Mouse (Mus musculus): ENCODE measurements around the gene Rab26. TPM values are rescaled to one million over a fixed set of nuclear protein-coding genes. Genes with fewer than 3 reads are reported as not detected.

Rab26 gene
- total RNA-seq (2021), result 10 to 100 TPM; 65.1 to 72.1 TPM

- no peak for DNase-seq (ENCODE audit: extremely low spot score in 1 of 2, low spot score in 1 of 2)
These were observed at the start of gene Rab26 for GRCm38 (mm10) chr17:24534160-24534718. Rab26 (minus strand) TSS chr17:24534210.

GRCm38 (mm10) chr17:24580287-24580686 lies 46.3 kb upstream of the Rab26 start:
- no peak for DNase-seq (ENCODE audit: extremely low spot score in 1 of 2, low spot score in 1 of 2)

GRCm38 (mm10) chr17:24579532-24579931 lies 45.5 kb upstream of the Rab26 start:
- DNase-seq (ENCODE audit: extremely low spot score in 1 of 2, low spot score in 1 of 2), result no peak

- DNase-seq (ENCODE audit: extremely low spot score in 1 of 2, low spot score in 1 of 2), result no peak
These were observed 39.8 kb upstream of the Rab26 start for GRCm38 (mm10) chr17:24573811-24574210.

DNA sequence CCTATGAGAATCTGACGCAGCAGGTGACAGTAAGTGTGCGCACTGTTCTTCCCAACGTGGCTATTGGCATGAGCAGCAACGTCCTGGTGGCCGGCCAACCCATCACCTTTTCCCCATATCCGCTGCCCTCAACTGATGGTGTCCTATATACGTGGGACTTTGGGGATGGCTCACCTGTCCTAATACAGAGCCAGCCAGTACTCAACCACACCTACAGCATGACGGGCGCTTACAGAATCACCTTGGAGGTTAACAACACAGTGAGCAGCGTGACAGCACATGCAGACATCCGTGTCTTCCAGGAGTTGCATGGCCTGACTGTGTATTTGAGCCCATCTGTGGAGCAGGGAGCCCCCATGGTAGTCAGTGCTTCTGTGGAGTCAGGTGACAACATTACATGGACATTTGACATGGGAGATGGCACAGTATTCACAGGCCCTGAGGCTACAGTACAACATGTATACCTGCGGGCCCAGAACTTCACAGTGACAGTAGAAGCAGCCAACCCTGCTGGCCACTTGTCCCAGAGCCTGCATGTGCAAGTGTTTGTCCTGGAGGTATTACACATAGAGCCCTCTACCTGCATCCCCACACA lies 38.7 kb upstream of the Rab26 start:
- no peak for DNase-seq (ENCODE audit: extremely low spot score in 1 of 2, low spot score in 1 of 2)

- DNase-seq (ENCODE audit: extremely low spot score in 1 of 2, low spot score in 1 of 2), result no peak
These were observed 35.8 kb upstream of the Rab26 start for GRCm38 (mm10) chr17:24569837-24570236.

DNA sequence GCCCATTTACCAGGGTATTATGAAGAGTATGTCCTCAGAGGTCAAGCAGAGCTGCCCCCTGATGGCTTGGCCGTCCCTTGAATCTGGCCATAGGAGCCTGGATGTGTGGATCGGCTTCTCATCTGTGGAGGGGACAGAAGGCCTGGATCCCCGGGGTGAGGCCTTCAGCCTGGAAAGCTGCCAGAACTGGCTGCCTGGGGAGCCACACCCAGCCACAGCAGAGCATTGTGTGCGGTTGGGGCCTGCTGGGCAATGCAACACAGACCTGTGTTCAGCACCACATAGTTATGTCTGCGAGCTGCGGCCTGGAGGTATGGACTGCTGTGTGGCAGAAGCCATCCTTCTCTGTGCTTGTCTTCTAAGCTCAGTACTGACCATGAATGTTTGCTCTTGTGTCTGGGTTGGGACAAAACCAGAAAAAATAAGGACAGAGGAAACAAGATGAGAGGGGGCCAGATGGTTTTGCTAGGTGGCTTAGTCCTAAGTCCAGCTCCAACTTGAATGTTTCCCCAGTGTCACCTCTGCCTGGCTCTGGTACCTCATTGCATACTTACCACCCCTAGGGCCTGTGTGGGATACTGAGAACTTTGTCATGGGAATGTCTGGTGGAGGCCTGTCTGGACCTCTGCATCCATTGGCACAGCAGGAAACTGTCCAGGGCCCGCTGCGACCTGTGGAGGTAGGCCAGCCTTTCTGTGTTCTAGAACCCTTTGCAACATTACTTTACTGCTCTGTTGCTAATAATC lies 33.2 kb upstream of the Rab26 start:
- no peak for DNase-seq (ENCODE audit: extremely low spot score in 1 of 2, low spot score in 1 of 2)

- no peak for DNase-seq (ENCODE audit: extremely low spot score in 1 of 2, low spot score in 1 of 2)
These were observed 31.8 kb upstream of the Rab26 start for GRCm38 (mm10) chr17:24565792-24566191.

DNA sequence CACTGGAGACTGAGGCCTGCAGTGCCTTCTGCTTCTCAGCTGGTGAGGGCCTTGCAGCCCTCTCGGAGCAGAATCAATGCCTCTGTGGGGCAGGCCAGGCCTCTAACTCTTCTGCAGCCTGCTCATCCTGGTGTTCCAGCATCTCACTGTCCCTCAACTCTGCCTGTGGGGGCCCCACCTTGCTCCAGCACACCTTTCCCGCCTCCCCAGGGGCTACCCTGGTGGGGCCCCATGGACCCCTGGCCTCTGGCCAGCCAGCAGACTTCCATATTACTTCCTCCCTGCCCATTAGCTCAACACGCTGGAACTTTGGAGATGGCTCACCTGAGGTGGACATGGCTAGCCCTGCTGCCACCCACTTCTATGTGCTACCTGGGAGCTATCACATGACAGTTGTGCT lies 31.1 kb upstream of the Rab26 start:
- no peak for DNase-seq (ENCODE audit: extremely low spot score in 1 of 2, low spot score in 1 of 2)

- no peak for DNase-seq (ENCODE audit: extremely low spot score in 1 of 2, low spot score in 1 of 2)
These were observed 30.4 kb upstream of the Rab26 start for GRCm38 (mm10) chr17:24564422-24564821.

DNA sequence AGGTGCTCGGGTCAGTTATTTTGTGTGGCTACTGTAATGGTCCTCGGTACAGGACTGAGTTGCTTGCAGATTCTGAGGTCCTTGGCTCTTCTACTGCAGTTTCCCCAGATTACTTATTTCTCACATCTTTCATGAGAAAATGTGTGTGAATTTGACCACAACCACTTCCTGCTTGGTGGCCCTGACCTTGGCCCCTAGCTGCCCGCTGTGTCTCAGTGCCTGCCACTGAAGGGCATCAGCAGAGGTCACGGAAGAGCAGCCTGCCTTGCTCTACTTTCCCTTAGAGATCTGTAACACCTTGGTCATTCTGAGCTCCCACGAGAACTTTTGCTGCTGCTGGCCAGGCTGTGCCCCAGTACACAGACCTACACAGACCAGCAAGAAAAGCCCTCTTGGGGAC lies 29.6 kb upstream of the Rab26 start:
- DNase-seq (ENCODE audit: extremely low spot score in 1 of 2, low spot score in 1 of 2), result no peak

- DNase-seq (ENCODE audit: extremely low spot score in 1 of 2, low spot score in 1 of 2), result no peak
These were observed 27.6 kb upstream of the Rab26 start for GRCm38 (mm10) chr17:24561592-24561991.

DNA sequence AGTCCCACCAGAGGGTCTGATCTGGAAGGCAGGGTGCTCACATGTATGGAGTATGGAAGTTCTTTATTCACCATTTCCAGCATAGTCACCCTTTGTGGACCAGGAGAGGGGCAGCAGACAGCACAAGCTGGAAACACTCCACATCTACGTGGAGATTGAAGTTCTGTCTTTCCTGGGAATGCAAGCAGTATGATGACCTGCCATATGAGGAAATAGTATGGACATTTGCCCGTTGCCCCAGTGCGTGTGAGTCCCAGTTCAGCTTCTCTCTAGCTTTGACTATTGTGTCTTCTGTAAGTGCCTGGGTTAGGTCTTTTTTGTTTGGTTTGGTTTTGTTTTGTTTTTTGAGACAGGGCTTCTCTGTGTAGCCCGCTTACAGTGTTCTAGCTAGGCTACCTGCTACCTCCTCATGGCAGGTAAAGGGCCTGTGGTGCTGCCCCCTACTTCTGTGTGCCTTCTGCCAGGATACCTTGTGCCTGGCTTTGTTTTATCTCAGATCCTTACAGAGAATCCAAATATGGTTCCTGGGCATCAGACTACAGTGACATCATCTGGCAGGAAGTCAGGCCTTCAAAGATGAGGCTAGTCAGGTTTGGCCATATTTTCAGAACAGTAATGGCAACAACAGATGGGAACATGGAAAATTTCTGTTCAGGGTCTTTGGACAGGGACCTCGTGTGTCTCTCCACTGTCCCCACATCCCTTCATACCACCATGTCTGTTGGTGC lies 26.5 kb upstream of the Rab26 start:
- no peak for DNase-seq (ENCODE audit: extremely low spot score in 1 of 2, low spot score in 1 of 2)

- no peak for DNase-seq (ENCODE audit: extremely low spot score in 1 of 2, low spot score in 1 of 2)
These were observed 25.1 kb upstream of the Rab26 start for GRCm38 (mm10) chr17:24559146-24559545.

DNA sequence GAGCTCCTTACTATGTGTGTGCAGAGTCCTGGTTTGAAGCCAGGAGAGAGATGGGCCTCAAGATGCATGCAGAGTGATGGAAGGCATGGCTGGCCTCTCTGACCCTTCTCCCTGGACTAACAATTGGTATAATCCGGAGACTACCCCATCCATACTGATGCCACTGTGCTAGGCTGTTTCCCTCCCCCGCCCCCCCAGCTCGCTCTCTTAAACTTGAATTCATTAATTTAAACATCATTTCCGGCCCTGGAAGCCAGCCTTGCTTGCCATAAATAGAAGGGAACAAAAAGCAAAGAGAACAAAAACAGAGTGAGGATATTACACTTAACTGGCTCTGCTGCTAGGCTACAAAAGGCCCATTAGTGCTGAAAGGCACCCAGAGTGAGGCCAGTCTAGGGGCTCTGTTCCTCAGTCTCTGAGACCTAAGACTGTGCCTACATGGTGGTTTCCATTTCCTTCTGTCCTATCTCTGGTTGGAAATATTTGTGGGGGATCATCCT lies 24.6 kb upstream of the Rab26 start:
- DNase-seq (ENCODE audit: extremely low spot score in 1 of 2, low spot score in 1 of 2), result no peak

DNA sequence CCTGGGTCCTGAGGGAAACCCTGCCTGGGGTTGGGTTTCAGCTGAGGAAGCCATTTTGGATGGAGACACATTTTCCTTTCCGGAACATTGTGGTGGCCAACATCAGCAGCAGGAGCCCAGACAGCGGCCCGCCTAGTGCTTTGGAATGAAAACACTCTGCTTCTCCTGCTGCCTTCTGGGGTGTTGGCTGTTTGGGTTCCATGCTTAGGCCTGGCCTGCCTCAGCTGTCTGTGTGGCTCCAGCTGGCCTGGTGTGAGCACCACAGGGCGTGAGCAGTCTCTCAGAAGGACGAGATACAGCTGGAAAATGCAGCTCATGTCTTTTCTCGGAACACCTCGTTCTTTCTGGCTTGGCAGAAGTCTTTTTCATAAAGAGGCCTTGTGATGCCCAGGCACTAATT lies 23.1 kb upstream of the Rab26 start:
- DNase-seq (ENCODE audit: extremely low spot score in 1 of 2, low spot score in 1 of 2), result no peak

GRCm38 (mm10) chr17:24551050-24551444 lies 17.0 kb upstream of the Rab26 start:
- DNase-seq (ENCODE audit: extremely low spot score in 1 of 2, low spot score in 1 of 2), result no peak

DNA sequence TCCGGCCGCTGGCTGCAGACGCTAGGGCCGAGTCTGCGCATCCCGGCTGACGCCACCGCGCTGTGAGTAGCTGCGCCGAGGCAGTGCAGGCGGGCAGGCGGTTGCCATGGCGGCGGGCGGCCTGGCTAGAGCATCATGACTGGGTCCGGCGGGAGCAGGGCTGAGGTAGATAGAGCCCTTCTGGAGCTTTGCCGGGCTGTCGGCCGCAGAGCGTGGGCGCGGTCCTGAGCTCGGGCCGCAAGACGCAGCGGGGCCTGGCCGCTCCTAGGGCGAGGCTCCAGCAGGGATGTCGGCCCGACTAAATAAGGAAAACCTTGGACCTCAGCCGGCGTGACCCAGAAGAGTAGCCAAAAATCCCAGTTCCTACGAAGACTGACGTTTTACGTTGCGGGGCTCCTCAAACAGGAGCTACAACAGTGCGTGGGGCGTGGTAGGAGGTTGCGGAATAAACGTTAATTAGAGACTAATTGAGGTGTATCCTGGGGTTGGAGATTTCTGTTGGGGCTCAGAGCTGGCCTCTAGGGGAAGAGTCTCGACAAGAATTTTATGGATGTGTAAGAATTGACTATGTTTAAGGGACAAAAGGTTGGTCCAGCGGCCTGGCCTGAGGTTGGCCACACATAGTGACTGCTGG lies 16.5 kb upstream of the Rab26 start:
- peak; percentile 61 to 62 for DNase-seq (ENCODE audit: extremely low spot score in 1 of 2, low spot score in 1 of 2)

- DNase-seq (ENCODE audit: extremely low spot score in 1 of 2, low spot score in 1 of 2), result peak; percentile 90 to 95
These were observed 15.8 kb upstream of the Rab26 start, which contains the start of gene Pkd1 for GRCm38 (mm10) chr17:24549618-24550415. Pkd1 (plus strand) TSS chr17:24549834.

Data from layer of hippocampus, postnatal 25 days (tissue).